Mouse (Mus musculus): ENCODE measurements around the gene Fopnl. TPM values are rescaled to one million over a fixed set of nuclear protein-coding genes. Genes with fewer than 3 reads are reported as not detected.

Fopnl gene
- 10 to 100 TPM; 60.0 to 63.6 TPM for total RNA-seq (2021)

GRCm38 (mm10) chr16:14316884-14317876 lies at the start of gene Fopnl:
Gene Fopnl (minus strand): TSS chr16:14317405.
- peak; percentile 93 for DNase-seq (ENCODE audit: low spot score)
- intact Hi-C loops (cut with DNase I) = loop anchor here (10.0 kb wide), 1 partner anchor 412 kb away; the partner anchor contains the start of genes Mpv17l and Pdxdc1

GRCm38 (mm10) chr16:14366017-14366416 lies 48.8 kb upstream of the Fopnl start:
- no peak for DNase-seq (ENCODE audit: low spot score)

GRCm38 (mm10) chr16:14365457-14365856 lies 48.3 kb upstream of the Fopnl start:
- DNase-seq (ENCODE audit: low spot score) = no peak
- intact Hi-C loops (cut with DNase I) = no loop called here

More at GRCm38 (mm10) chr16:14366017-14366416, 48.8 kb upstream of the Fopnl start:
- intact Hi-C loops (cut with DNase I) = no loop called here

- intact Hi-C loops (cut with DNase I) = loop anchor here (5.0 kb wide), 1 partner anchor 197 kb away; no protein-coding TSS in a partner anchor
- DNase-seq (ENCODE audit: low spot score) = no peak
Observed at GRCm38 (mm10) chr16:14364066-14364465, 46.9 kb upstream of the Fopnl start.

GRCm38 (mm10) chr16:14363496-14363895 lies 46.3 kb upstream of the Fopnl start:
- DNase-seq (ENCODE audit: low spot score) = no peak
- intact Hi-C loops (cut with DNase I) = loop anchor here (5.0 kb wide), 1 partner anchor 196 kb away; no protein-coding TSS in a partner anchor

GRCm38 (mm10) chr16:14362099-14362820 lies 45.1 kb upstream of the Fopnl start:
- no peak for DNase-seq (ENCODE audit: low spot score)
- intact Hi-C loops (cut with DNase I) = loop anchor here (5.0 kb wide), 1 partner anchor 195 kb away; no protein-coding TSS in a partner anchor

- intact Hi-C loops (cut with DNase I) = loop anchor here (2.0 to 5.0 kb wide), 2 partner anchors 47 to 194 kb away; no protein-coding TSS in a partner anchor
- peak; percentile 65 for DNase-seq (ENCODE audit: low spot score)
Observed at GRCm38 (mm10) chr16:14361362-14362098, 44.3 kb upstream of the Fopnl start, which contains the start of gene Abcc1. Gene Abcc1 (plus strand): TSS chr16:14361558.

- no peak for DNase-seq (ENCODE audit: low spot score)
- intact Hi-C loops (cut with DNase I) = loop anchor here (2.0 to 5.0 kb wide), 2 partner anchors 46 to 194 kb away; no protein-coding TSS in a partner anchor
Observed at GRCm38 (mm10) chr16:14360931-14361330, 43.7 kb upstream of the Fopnl start.

GRCm38 (mm10) chr16:14358531-14358930 lies 41.3 kb upstream of the Fopnl start:
- DNase-seq (ENCODE audit: low spot score) = no peak
- intact Hi-C loops (cut with DNase I) = no loop called here

GRCm38 (mm10) chr16:14357859-14358258 lies 40.7 kb upstream of the Fopnl start:
- intact Hi-C loops (cut with DNase I) = no loop called here
- DNase-seq (ENCODE audit: low spot score) = no peak

GRCm38 (mm10) chr16:14352663-14353062 lies 35.5 kb upstream of the Fopnl start:
- intact Hi-C loops (cut with DNase I) = no loop called here
- DNase-seq (ENCODE audit: low spot score) = no peak

GRCm38 (mm10) chr16:14352234-14352633 lies 35.0 kb upstream of the Fopnl start:
- intact Hi-C loops (cut with DNase I) = no loop called here

GRCm38 (mm10) chr16:14351571-14351970 lies 34.4 kb upstream of the Fopnl start:
- intact Hi-C loops (cut with DNase I) = no loop called here
- no peak for DNase-seq (ENCODE audit: low spot score)

More at GRCm38 (mm10) chr16:14352234-14352633, 35.0 kb upstream of the Fopnl start:
- no peak for DNase-seq (ENCODE audit: low spot score)

GRCm38 (mm10) chr16:14344967-14345366 lies 27.8 kb upstream of the Fopnl start:
- no peak for DNase-seq (ENCODE audit: low spot score)
- intact Hi-C loops (cut with DNase I) = no loop called here

GRCm38 (mm10) chr16:14328156-14328555 lies 11.0 kb upstream of the Fopnl start:
- DNase-seq (ENCODE audit: low spot score) = no peak
- intact Hi-C loops (cut with DNase I) = no loop called here

- intact Hi-C loops (cut with DNase I) = no loop called here
Observed at GRCm38 (mm10) chr16:14320494-14320893, 3.3 kb upstream of the Fopnl start.

GRCm38 (mm10) chr16:14319681-14320080 lies 2.5 kb upstream of the Fopnl start:
- DNase-seq (ENCODE audit: low spot score) = no peak
- intact Hi-C loops (cut with DNase I) = loop anchor here (10.0 kb wide), 1 partner anchor 415 kb away; the partner anchor contains the start of genes Mpv17l and Pdxdc1

More at GRCm38 (mm10) chr16:14320494-14320893, 3.3 kb upstream of the Fopnl start:
- DNase-seq (ENCODE audit: low spot score) = no peak

GRCm38 (mm10) chr16:14312914-14313313 lies 4.3 kb downstream of the Fopnl start:
- intact Hi-C loops (cut with DNase I) = loop anchor here (5.0 to 10.0 kb wide), 2 partner anchors 76 to 408 kb away; partner anchors contain the start of genes Mpv17l and Pdxdc1

GRCm38 (mm10) chr16:14311371-14311770 lies 5.8 kb downstream of the Fopnl start:
- DNase-seq (ENCODE audit: low spot score) = no peak
- intact Hi-C loops (cut with DNase I) = loop anchor here (5.0 to 10.0 kb wide), 2 partner anchors 74 to 407 kb away; partner anchors contain the start of genes Mpv17l and Pdxdc1

More at GRCm38 (mm10) chr16:14312914-14313313, 4.3 kb downstream of the Fopnl start:
- DNase-seq (ENCODE audit: low spot score) = no peak
